Mouse (Mus musculus) WW6 (cell line): ENCODE results near the gene Sstr3.

Source experiments
- DNase-seq: peaks from one replicate; pipeline ENCODE4 v3.0.0-alpha.2; 2013; ENCODE audit warnings: low read depth, low spot score

Gene Sstr3

GRCm38 (mm10) chr15:78502437-78503132 lies 41.9 kb downstream of the Sstr3 start:
- DNase-seq, result no peak

GRCm38 (mm10) chr15:78494968-78495406 lies 49.5 kb downstream of the Sstr3 start, which contains the start of gene Il2rb:
Gene Il2rb, minus strand, starts transcription at chr15:78495271.
- DNase-seq, result no peak

GRCm38 (mm10) chr15:78493401-78494010 lies 51.0 kb downstream of the Sstr3 start:
- no peak for DNase-seq

GRCm38 (mm10) chr15:78491301-78491700 lies 53.2 kb downstream of the Sstr3 start:
- no peak for DNase-seq

GRCm38 (mm10) chr15:78489906-78490305 lies 54.6 kb downstream of the Sstr3 start:
- no peak for DNase-seq

GRCm38 (mm10) chr15:78489248-78489647 lies 55.2 kb downstream of the Sstr3 start:
- no peak for DNase-seq

- DNase-seq, result no peak
These were observed 57.4 kb downstream of the Sstr3 start for GRCm38 (mm10) chr15:78487066-78487465.
